Mouse (Mus musculus) ES-E14 (cell line): ENCODE measurements around the gene Ift74. TPM values are rescaled to one million over a fixed set of nuclear protein-coding genes. Genes with fewer than 3 reads are reported as not detected.

Experiments
- DNase-seq: peaks from one replicate; pipeline ENCODE4 v3.0.0-alpha.2; 2013; ENCODE audit warnings: low read depth, low spot score
- H3K27ac ChIP-seq: 2 replicates; pipeline ENCODE4 v1.5.1; 2012; ENCODE audit warnings: low read depth, mild to moderate bottlenecking, low read length, moderate library complexity, mixed read lengths; ENCODE audit not compliant: poor library complexity, insufficient read depth, severe bottlenecking
- H3K36me3 ChIP-seq: 2 replicates; pipeline ENCODE4 v1.6.1; 2012; ENCODE audit warnings: mild to moderate bottlenecking, low read length, moderate library complexity, mixed read lengths; ENCODE audit not compliant: control insufficient read depth, poor library complexity, insufficient read depth, severe bottlenecking
- H3K4me1 ChIP-seq, 2 experiments: fragments of 150-350 bp in 1 of 2; sonication (generic) in 1 of 2; 2 replicates each; pipeline ENCODE4 v1.6.1; 2012; ENCODE audit warnings: low read length in 2 of 2, mild to moderate bottlenecking in 1 of 2, mixed read lengths in 1 of 2; ENCODE audit not compliant: control insufficient read depth in 2 of 2, insufficient read depth in 2 of 2, poor library complexity in 1 of 2
- H3K4me3 ChIP-seq, 2 experiments: fragments of 150-350 bp in 1 of 2; sonication (generic) in 1 of 2; 2 replicates each; pipeline ENCODE4 v1.5.1; 2012; ENCODE audit warnings: low read length in 2 of 2, low read depth in 1 of 2, mild to moderate bottlenecking in 1 of 2, mixed read lengths in 1 of 2; ENCODE audit not compliant: insufficient read depth in 1 of 2, poor library complexity in 1 of 2, severe bottlenecking in 1 of 2
- H3K9ac ChIP-seq: 2 replicates; pipeline ENCODE4 v1.6.1; 2012; ENCODE audit warnings: low read depth, mild to moderate bottlenecking, low read length, mixed read lengths; ENCODE audit not compliant: poor library complexity, insufficient read depth, severe bottlenecking
- H3K9me3 ChIP-seq: fragments of 150-350 bp; sonication (generic); 2 replicates; pipeline ENCODE4 v1.6.1; 2012; ENCODE audit warnings: low read depth, mild to moderate bottlenecking, low read length; ENCODE audit not compliant: control insufficient read depth, insufficient read depth
- CHD2 ChIP-seq: IDR thresholded peaks from 2 replicates; pipeline ENCODE4 v1.6.1; 2014; ENCODE audit warnings: mild to moderate bottlenecking, low read depth, low read length, inconsistent platforms
- HCFC1 ChIP-seq: IDR thresholded peaks from 2 replicates; pipeline ENCODE4 v1.6.1; 2012; ENCODE audit warnings: low read length, inconsistent platforms, borderline replicate concordance; ENCODE audit not compliant: insufficient read depth
- MAFK ChIP-seq: IDR thresholded peaks from 2 replicates; pipeline ENCODE4 v1.6.1; 2014; ENCODE audit warnings: mild to moderate bottlenecking, low read depth, low read length, inconsistent platforms; ENCODE audit not compliant: insufficient read depth
- ZC3H11A ChIP-seq: IDR thresholded peaks from 2 replicates; pipeline ENCODE4 v1.6.1; 2012; ENCODE audit warnings: low read depth, mild to moderate bottlenecking, inconsistent platforms, low read length, borderline replicate concordance
- ZNF384 ChIP-seq: IDR thresholded peaks from 2 replicates; pipeline ENCODE4 v1.6.1; 2012; ENCODE audit warnings: low read depth, low read length, inconsistent platforms
- in situ Hi-C, 2 experiments: fragments of 600-800 bp; cut with MboI; formaldehyde crosslinking; loops; one replicate each; pipeline ENCODE4 v1.15.1; 2025; ENCODE audit warnings: low sequenced_read_pairs in 2 of 2, inconsistent platforms in 1 of 2; ENCODE audit not compliant: unreplicated experiment in 2 of 2
- total RNA-seq: library from RNA; depleted of rRNA; stranded (reverse); fragments of 300-350 nt; gene quantifications from 2 replicates; pipeline ENCODE4 v1.2.3, GENCODE M21; 2012; rRNA removed

Ift74 gene
- total RNA-seq, 1 experiment: 14.8 TPM

DNA sequence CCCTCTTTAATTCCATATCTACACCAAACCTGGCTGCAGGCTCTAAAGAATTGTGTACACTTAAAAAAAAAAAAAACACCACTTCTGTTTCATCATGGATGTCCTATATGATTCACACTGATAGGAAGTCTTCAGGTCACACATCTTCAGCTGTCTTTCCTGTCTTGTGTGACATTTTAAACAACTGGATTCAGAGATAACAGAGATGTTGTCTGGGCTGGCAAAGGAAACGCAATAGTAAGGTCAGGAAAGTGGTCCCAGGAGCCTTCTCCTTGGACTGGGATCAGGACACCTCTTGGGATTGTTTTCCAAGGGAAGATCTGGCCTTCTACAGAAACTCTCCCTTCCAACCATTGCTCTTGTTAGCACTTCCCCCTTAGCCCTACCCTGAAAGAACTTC is 127.5 kb downstream of the Ift74 start:
- DNase-seq: no peak
- Histone ChIP-seq H3K36me3 (no peaks in the 10 kb centered on the region), H3K27ac (no peak overlapping the region), H3K9me3 (no peaks in the 10 kb centered on the region), H3K4me1 (peaks cover 6 to 15% of the 10 kb centered on the region in 2 experiments; a peak in 2 of 4 replicates), H3K9ac (no peak overlapping the region), H3K4me3 (no peak overlapping the region)
- in situ Hi-C loops: no loop called here
- TF ChIP-seq CHD2 (no peak), MAFK (no peak), ZNF384 (no peak), HCFC1 (no peak), ZC3H11A (no peak)

Other genes starting within 250 kb of the Ift74 start
- gene Gm10306, start 57.9 kb upstream of the Ift74 start, total RNA-seq: 1.1 TPM in 1 of 2 replicates, not detected in the other
- gene Caap1, start 57.7 kb upstream of the Ift74 start, total RNA-seq: 9.1 and 11.2 TPM in 2 replicates
- 68.3 and 102 TPM in 2 replicates for gene Plaa, start 11.2 kb upstream of the Ift74 start, total RNA-seq
- gene Lrrc19, start 35.7 kb downstream of the Ift74 start, total RNA-seq: 0.09 TPM in 1 of 2 replicates, not detected in the other
- gene Tek, start 124.8 kb downstream of the Ift74 start, total RNA-seq: 9.4 and 15.2 TPM in 2 replicates